Mouse (Mus musculus) heart, embryonic 11.5 days (tissue): Measurements from ENCODE around the gene Brd7. TPM values are rescaled to one million over a fixed set of nuclear protein-coding genes. Genes with fewer than 3 reads are reported as not detected.

Experiments used
- ATAC-seq: fragments of 200-750 bp; cut with Nextera tagmentation; replicated peaks from 2 replicates; pipeline ENCODE4 v1.8.0; 2017; ENCODE audit warnings: moderate library complexity; ENCODE audit not compliant: insufficient number of reproducible peaks, low FRiP score, low TSS enrichment
- H3K27ac ChIP-seq: fragments of 300-500 bp; sonication (generic); 2 replicates; pipeline ENCODE4 v1.5.1; 2014; ENCODE audit warnings: mild to moderate bottlenecking, low read depth, low read length
- H3K27me3 ChIP-seq: fragments of 300-500 bp; sonication (generic); 2 replicates; pipeline ENCODE4 v1.6.1; 2014; ENCODE audit warnings: mild to moderate bottlenecking, low read length, mixed read lengths; ENCODE audit not compliant: control insufficient read depth, insufficient read depth
- H3K36me3 ChIP-seq: fragments of 300-500 bp; sonication (generic); 2 replicates; pipeline ENCODE4 v1.6.1; 2014; ENCODE audit warnings: mild to moderate bottlenecking, low read length, moderate library complexity, mixed read lengths; ENCODE audit not compliant: control insufficient read depth, insufficient read depth
- H3K4me1 ChIP-seq: fragments of 300-500 bp; sonication (generic); 2 replicates; pipeline ENCODE4 v1.6.1; 2014; ENCODE audit warnings: low read length; ENCODE audit not compliant: control insufficient read depth, insufficient read depth
- H3K4me2 ChIP-seq: fragments of 300-500 bp; sonication (generic); 2 replicates; pipeline ENCODE4 v1.6.1; 2014; ENCODE audit warnings: mild to moderate bottlenecking, moderate library complexity
- H3K4me3 ChIP-seq: fragments of 300-500 bp; sonication (generic); 2 replicates; pipeline ENCODE4 v1.5.1; 2014; ENCODE audit warnings: low read depth, low read length
- H3K9ac ChIP-seq: fragments of 300-500 bp; sonication (generic); 2 replicates; pipeline ENCODE4 v1.6.1; 2014; ENCODE audit warnings: mild to moderate bottlenecking, low read depth, low read length, moderate library complexity
- H3K9me3 ChIP-seq: fragments of 300-500 bp; sonication (generic); replicated peaks from 2 replicates; pipeline ENCODE4 v1.6.1; 2016; ENCODE audit warnings: low read length; ENCODE audit not compliant: control insufficient read depth
- WGBS: fragments of 180-500 bp; shearing (Covaris S2); extraction: QIAGEN DNeasy Blood & Tissue Kit; methylation state at CpG from one replicate; pipeline ENCODE4 v1.1.7; 2014; ENCODE audit not compliant: insufficient replicate concordance; 5-methylcytosine and 5-hydroxymethylcytosine counted together
- polyA plus RNA-seq: library from polyadenylated mRNA; unstranded; fragments of >200 nt; fragmentation: Nextera tagmentation; extraction: Ambion mirVana; gene quantifications from 2 replicates; pipeline ENCODE4 v1.2.1, GENCODE M21; 2014

The Brd7 gene
- polyA plus RNA-seq, 1 experiment from 2014 or later: 79.7 TPM

- H3K9ac ChIP-seq: no peak overlapping the region
- WGBS: 79% methylated on average over 10 of the region's 10 CpGs
- no peaks in the 10 kb centered on the region for H3K36me3 ChIP-seq
- no peak for ATAC-seq
- H3K27ac ChIP-seq: no peak overlapping the region
- H3K9me3 ChIP-seq: no peaks in the 10 kb centered on the region
- peaks cover 10% of the 10 kb centered on the region for H3K4me1 ChIP-seq
- H3K4me3 ChIP-seq: no peak overlapping the region
- peaks cover 2% of the 10 kb centered on the region for H3K27me3 ChIP-seq
- H3K4me2 ChIP-seq: no peak overlapping the region
Measured at GRCm38 (mm10) chr8:88298733-88299103, 63.3 kb downstream of the Brd7 start.

- H3K9me3 ChIP-seq: no peaks in the 10 kb centered on the region
- WGBS: 37% methylated on average over 12 of the region's 12 CpGs
- no peaks in the 10 kb centered on the region for H3K36me3 ChIP-seq
- peak; percentile 69 for ATAC-seq
- no peak overlapping the region for H3K4me2 ChIP-seq
- H3K27me3 ChIP-seq: peaks cover 2% of the 10 kb centered on the region
- peaks cover 10% of the 10 kb centered on the region for H3K4me1 ChIP-seq
- no peak overlapping the region for H3K9ac ChIP-seq
- H3K4me3 ChIP-seq: no peak overlapping the region
- H3K27ac ChIP-seq: 0 out of 2 replicates have a peak overlapping the region, but pooled peaks have one; percentile 50
Measured at GRCm38 (mm10) chr8:88297976-88298732, 63.8 kb downstream of the Brd7 start.

GRCm38 (mm10) chr8:88294977-88295376 is 67.0 kb downstream of the Brd7 start:
- no peaks in the 10 kb centered on the region for H3K9me3 ChIP-seq
- peaks cover 10% of the 10 kb centered on the region for H3K4me1 ChIP-seq
- peaks cover 6% of the 10 kb centered on the region for H3K27me3 ChIP-seq
- H3K36me3 ChIP-seq: no peaks in the 10 kb centered on the region
- 81% methylated on average over 2 of the region's 2 CpGs for WGBS
- no peak overlapping the region for H3K27ac ChIP-seq
- H3K4me2 ChIP-seq: no peak overlapping the region
- ATAC-seq: no peak
- no peak overlapping the region for H3K4me3 ChIP-seq
- no peak overlapping the region for H3K9ac ChIP-seq

- no peaks in the 10 kb centered on the region for H3K36me3 ChIP-seq
- H3K9ac ChIP-seq: no peak overlapping the region
- H3K27me3 ChIP-seq: peaks cover 4% of the 10 kb centered on the region
- no peak for ATAC-seq
- H3K4me1 ChIP-seq: peaks cover 10% of the 10 kb centered on the region; the same call in 1 of the 2 replicates
- WGBS: 84% methylated on average over 9 of the region's 9 CpGs
- no peak overlapping the region for H3K4me2 ChIP-seq
- no peak overlapping the region for H3K27ac ChIP-seq
- H3K9me3 ChIP-seq: no peaks in the 10 kb centered on the region
- no peak overlapping the region for H3K4me3 ChIP-seq
Measured at GRCm38 (mm10) chr8:88293590-88294356, 68.2 kb downstream of the Brd7 start.

GRCm38 (mm10) chr8:88292926-88293325 is 69.1 kb downstream of the Brd7 start:
- no peak overlapping the region for H3K9ac ChIP-seq
- no peak for ATAC-seq
- no peak overlapping the region for H3K4me2 ChIP-seq
- H3K4me1 ChIP-seq: peaks cover 11% of the 10 kb centered on the region
- WGBS: 76% methylated on average over 3 of the region's 3 CpGs
- H3K36me3 ChIP-seq: no peaks in the 10 kb centered on the region
- peaks cover 7% of the 10 kb centered on the region for H3K27me3 ChIP-seq
- no peaks in the 10 kb centered on the region for H3K9me3 ChIP-seq
- no peak overlapping the region for H3K27ac ChIP-seq
- no peak overlapping the region for H3K4me3 ChIP-seq

GRCm38 (mm10) chr8:88291305-88291690 is 70.7 kb downstream of the Brd7 start:
- Histone ChIP-seq H3K4me3 (no peak overlapping the region), H3K4me1 (peaks cover 12% of the 10 kb centered on the region), H3K4me2 (no peak overlapping the region), H3K27me3 (peaks cover 7% of the 10 kb centered on the region), H3K36me3 (no peaks in the 10 kb centered on the region), H3K9me3 (no peaks in the 10 kb centered on the region), H3K27ac (no peak overlapping the region), H3K9ac (no peak overlapping the region)
- no peak for ATAC-seq
- WGBS: 83% methylated on average over 11 of the region's 11 CpGs

GRCm38 (mm10) chr8:88290326-88291304 is 71.4 kb downstream of the Brd7 start:
- H3K27ac ChIP-seq: no peak overlapping the region
- no peak overlapping the region for H3K4me3 ChIP-seq
- H3K36me3 ChIP-seq: no peaks in the 10 kb centered on the region
- peaks cover 7% of the 10 kb centered on the region for H3K27me3 ChIP-seq
- WGBS: 74% methylated on average over 13 of the region's 13 CpGs
- H3K4me1 ChIP-seq: peaks cover 14% of the 10 kb centered on the region
- ATAC-seq: no peak
- H3K9me3 ChIP-seq: no peaks in the 10 kb centered on the region
- no peak overlapping the region for H3K4me2 ChIP-seq
- H3K9ac ChIP-seq: no peak overlapping the region

- Histone ChIP-seq H3K4me2 (no peak overlapping the region), H3K36me3 (no peaks in the 10 kb centered on the region), H3K27ac (no peak overlapping the region), H3K9ac (no peak overlapping the region), H3K9me3 (no peaks in the 10 kb centered on the region), H3K27me3 (peaks cover 7% of the 10 kb centered on the region), H3K4me1 (peaks cover 14% of the 10 kb centered on the region), H3K4me3 (no peak overlapping the region)
- no peak for ATAC-seq
- 60% methylated on average over 1 of the region's 1 CpGs for WGBS
Measured at GRCm38 (mm10) chr8:88289901-88290300, 72.1 kb downstream of the Brd7 start.
